Mouse (Mus musculus) lung, adult 2 months (tissue): Measurements from ENCODE around the gene Ccdc149.

Experiments used
- CTCF ChIP-seq: fragments of 200-500 bp; IDR thresholded peaks from 2 replicates; pipeline ENCODE4 v1.5.1; 2011; ENCODE audit warnings: mild to moderate bottlenecking, low read length, control low read depth; ENCODE audit not compliant: insufficient read depth
- POLR2A ChIP-seq: fragments of 200-500 bp; IDR thresholded peaks from 2 replicates; pipeline ENCODE4 v1.6.1; 2011; ENCODE audit warnings: low read depth, mild to moderate bottlenecking, control low read depth, low read length, borderline replicate concordance; ENCODE audit errors: extremely low read depth

GRCm38 (mm10) chr5:52470551-52470950, 770 bp downstream of the Ccdc149 start:
- no peak for TF ChIP-seq POLR2A
- no peak for TF ChIP-seq CTCF
